Mouse (Mus musculus) adrenal gland, adult 8-10 months (tissue): ENCODE results near the gene Rin1. TPM values are rescaled to one million over a fixed set of nuclear protein-coding genes. Genes with fewer than 3 reads are reported as not detected.
"Not testable (repeated sequence)": the region's sequence is repeated elsewhere in the genome, so short reads cannot be mapped to it uniquely, and the experiment has no call there.

Experiments used
- DNase-seq: peaks from one replicate; pipeline ENCODE4 v3.0.0; 2022
- total RNA-seq, 4 experiments: library from RNA; stranded (reverse); gene quantifications; 2 replicates each; pipeline ENCODE4 v1.2.4; 2022

The Rin1 gene
- total RNA-seq: 1 to 10 TPM; 4.1 to 8.1 (median 7.7) TPM

- peak; percentile 61 for DNase-seq
These were observed at the start of gene Rin1 for GRCm38 (mm10) chr19:5050047-5050905. Rin1 (plus strand) TSS chr19:5050481.

- DNase-seq: peak; percentile 65
These were observed 48.4 kb upstream of the Rin1 start for GRCm38 (mm10) chr19:5001666-5002406.

- not testable (repeated sequence) for DNase-seq
These were observed 46.6 kb upstream of the Rin1 start for GRCm38 (mm10) chr19:5003644-5004043.

GRCm38 (mm10) chr19:5004925-5005324 lies 45.4 kb upstream of the Rin1 start:
- no peak for DNase-seq

GRCm38 (mm10) chr19:5013138-5013537 lies 37.1 kb upstream of the Rin1 start:
- no peak for DNase-seq

- no peak for DNase-seq
These were observed 35.3 kb upstream of the Rin1 start for GRCm38 (mm10) chr19:5014961-5015398.

- no peak for DNase-seq
These were observed 34.0 kb upstream of the Rin1 start for GRCm38 (mm10) chr19:5016221-5016742.

- DNase-seq: no peak
These were observed 33.5 kb upstream of the Rin1 start for GRCm38 (mm10) chr19:5016782-5017181.

- no peak for DNase-seq
These were observed 32.7 kb upstream of the Rin1 start for GRCm38 (mm10) chr19:5017611-5018010.

GRCm38 (mm10) chr19:5018191-5018590 lies 32.1 kb upstream of the Rin1 start:
- no peak for DNase-seq

GRCm38 (mm10) chr19:5021416-5021815 lies 28.9 kb upstream of the Rin1 start:
- DNase-seq: no peak

GRCm38 (mm10) chr19:5023621-5024479 lies 26.4 kb upstream of the Rin1 start, which contains the start of gene Slc29a2:
Slc29a2 (plus strand) TSS chr19:5023860.
- peak; percentile 94 for DNase-seq

- DNase-seq: no peak
These were observed 24.2 kb upstream of the Rin1 start for GRCm38 (mm10) chr19:5026111-5026510.

- no peak for DNase-seq
These were observed 17.6 kb upstream of the Rin1 start for GRCm38 (mm10) chr19:5032686-5033085.

- no peak for DNase-seq
These were observed 13.7 kb upstream of the Rin1 start for GRCm38 (mm10) chr19:5036577-5036976.

- peak; percentile 78 for DNase-seq
These were observed 12.4 kb upstream of the Rin1 start for GRCm38 (mm10) chr19:5037678-5038571.

GRCm38 (mm10) chr19:5038709-5039156 lies 11.5 kb upstream of the Rin1 start, which contains the start of the genes B4gat1 and AC124502.3:
B4gat1 (plus strand) TSS chr19:5038826.
AC124502.3 (plus strand) TSS chr19:5038891.
- peak; percentile 84 for DNase-seq

- DNase-seq: no peak
These were observed 10.8 kb upstream of the Rin1 start for GRCm38 (mm10) chr19:5039301-5040114.

GRCm38 (mm10) chr19:5040862-5041523 lies 9.3 kb upstream of the Rin1 start, which contains the start of gene Brms1:
Brms1 (plus strand) TSS chr19:5041354.
- peak; percentile 91 for DNase-seq
